Mouse (Mus musculus): ENCODE measurements at regions not wholly inside any gene's neighbourhood (a gene's known extent, or its start where the extent isn't known, plus 50 kb on each side); places are given as distances from the start of the nearest gene placed in this dataset.

DNA sequence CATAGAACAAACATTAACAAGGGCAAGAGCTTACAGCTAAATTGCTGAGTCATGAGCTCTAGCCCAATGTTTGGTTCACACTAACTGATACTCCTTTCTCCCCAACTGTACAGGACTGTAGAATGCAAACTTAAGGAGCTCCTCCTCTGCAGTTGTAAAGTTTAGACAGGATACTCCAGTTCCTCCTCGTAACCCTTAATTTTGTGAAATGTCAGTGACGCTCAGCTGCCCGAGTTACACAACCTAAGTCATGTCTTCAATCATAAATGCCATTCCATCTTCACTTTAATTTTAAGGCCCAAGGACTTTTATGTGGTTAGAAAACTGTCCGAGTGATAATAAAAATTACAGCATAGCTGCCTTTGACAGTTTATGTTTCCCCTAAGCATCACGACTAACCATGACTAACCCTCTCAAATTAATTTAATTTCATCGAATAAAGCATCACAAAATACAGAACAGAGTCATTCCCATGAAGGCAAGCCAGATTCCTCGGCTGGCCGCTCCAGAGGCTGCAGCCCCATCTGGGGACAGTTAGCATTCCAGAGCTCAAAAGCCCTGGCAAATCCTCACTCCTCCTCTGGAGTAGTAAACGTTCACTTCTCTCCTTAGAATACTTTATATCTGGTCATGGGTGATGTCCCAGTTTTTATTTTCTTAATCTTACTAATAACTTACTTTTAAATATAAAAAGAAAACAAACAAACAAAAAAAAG, 200.9 kb upstream of the Tll1 start:
- WGBS = 63% methylated on average over 9 of the region's 9 CpGs

DNA sequence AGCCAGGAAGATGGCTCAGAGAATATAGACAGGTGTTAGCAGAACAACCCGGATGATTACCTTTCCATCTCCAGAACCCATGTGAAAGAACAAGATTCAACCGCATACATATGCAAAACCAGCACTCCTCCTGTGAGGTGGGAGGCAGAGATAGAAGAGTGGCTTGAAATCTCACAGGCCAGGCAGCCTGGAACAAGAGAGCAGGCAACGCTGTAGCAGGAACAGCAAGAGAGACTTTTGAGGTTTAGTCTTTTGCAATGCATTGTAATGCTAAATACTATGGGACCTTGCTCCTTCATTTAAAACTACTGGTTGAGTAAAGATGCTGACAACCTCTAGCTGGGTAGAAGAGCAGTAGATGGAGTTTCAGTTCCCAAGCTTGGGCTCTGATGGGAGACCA, 193.5 kb upstream of the Tll1 start:
- no peaks in the 10 kb centered on the region for H3K36me3 ChIP-seq (ENCODE audit: insufficient read depth, low read length)
- no peak overlapping the region for H3K4me2 ChIP-seq (ENCODE audit: low read depth, low read length, poor library complexity, severe bottlenecking)
- H3K4me3 ChIP-seq (ENCODE audit: low read depth, low read length) = no peak overlapping the region
- no peak overlapping the region for H3K27ac ChIP-seq (ENCODE audit: low read depth, low read length)
- no peaks in the 10 kb centered on the region for H3K9me3 ChIP-seq (ENCODE audit: low read length)
- no peak overlapping the region for H3K9ac ChIP-seq (replicated peaks; ENCODE audit: low read length, poor library complexity, severe bottlenecking)
- WGBS = 52% methylated on average over 3 of the region's 3 CpGs
- H3K27me3 ChIP-seq (ENCODE audit: insufficient read depth, low read length) = no peaks in the 10 kb centered on the region
- DNase-seq (ENCODE audit: low spot score) (no peak), ATAC-seq (ENCODE audit: low FRiP score) (no peak)
- H3K4me1 ChIP-seq (ENCODE audit: insufficient read depth, low read length) = no peaks in the 10 kb centered on the region
- no peak for TF ChIP-seq CTCF (IDR thresholded peaks at IDR 0.05)

More for the DNA sequence above, 200.9 kb upstream of the Tll1 start:
- H3K9me3 ChIP-seq (ENCODE audit: low read length) = no peaks in the 10 kb centered on the region
- H3K36me3 ChIP-seq (ENCODE audit: insufficient read depth, low read length) = no peaks in the 10 kb centered on the region
- no peaks in the 10 kb centered on the region for H3K27me3 ChIP-seq (ENCODE audit: insufficient read depth, low read length)
- no peak overlapping the region for H3K4me3 ChIP-seq (ENCODE audit: low read depth, low read length)
- H3K9ac ChIP-seq (replicated peaks; ENCODE audit: low read length, poor library complexity, severe bottlenecking) = no peak overlapping the region
- no peak for TF ChIP-seq CTCF (IDR thresholded peaks at IDR 0.05)
- DNase-seq (ENCODE audit: low spot score) (no peak), ATAC-seq (ENCODE audit: low FRiP score) (no peak)
- no peak overlapping the region for H3K27ac ChIP-seq (ENCODE audit: low read depth, low read length)
- no peak overlapping the region for H3K4me2 ChIP-seq (ENCODE audit: low read depth, low read length, poor library complexity, severe bottlenecking)
- H3K4me1 ChIP-seq (ENCODE audit: insufficient read depth, low read length) = no peaks in the 10 kb centered on the region

DNA sequence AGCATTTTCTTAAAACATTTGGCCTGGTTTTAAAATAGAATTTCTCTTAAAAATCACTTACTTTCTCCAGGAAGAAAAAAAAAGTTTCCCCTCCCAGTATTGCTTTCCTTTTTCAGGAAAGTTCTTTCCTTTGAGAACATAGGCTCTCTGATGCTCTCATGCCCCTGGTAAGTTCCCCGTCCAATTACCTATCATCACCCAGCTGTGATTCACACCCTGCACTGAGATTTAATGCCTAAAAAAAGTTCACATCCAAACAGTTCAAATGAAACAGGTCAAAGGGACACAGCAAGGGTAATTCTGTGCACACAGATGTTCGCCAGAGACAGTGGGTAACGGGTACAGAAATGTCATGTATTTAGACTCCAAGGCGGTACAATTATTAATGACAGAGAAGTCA, 191.8 kb upstream of the Tll1 start:
- H3K4me1 ChIP-seq (ENCODE audit: insufficient read depth, low read length) = no peaks in the 10 kb centered on the region
- no peak overlapping the region for H3K4me3 ChIP-seq (ENCODE audit: low read depth, low read length)
- no peak for TF ChIP-seq CTCF (IDR thresholded peaks at IDR 0.05)
- 83% methylated on average over 4 of the region's 4 CpGs for WGBS
- DNase-seq (ENCODE audit: low spot score) (no peak), ATAC-seq (ENCODE audit: low FRiP score) (no peak)
- no peak overlapping the region for H3K27ac ChIP-seq (ENCODE audit: low read depth, low read length)
- H3K27me3 ChIP-seq (ENCODE audit: insufficient read depth, low read length) = no peaks in the 10 kb centered on the region
- H3K4me2 ChIP-seq (ENCODE audit: low read depth, low read length, poor library complexity, severe bottlenecking) = no peak overlapping the region
- no peaks in the 10 kb centered on the region for H3K9me3 ChIP-seq (ENCODE audit: low read length)
- H3K9ac ChIP-seq (replicated peaks; ENCODE audit: low read length, poor library complexity, severe bottlenecking) = no peak overlapping the region
- no peaks in the 10 kb centered on the region for H3K36me3 ChIP-seq (ENCODE audit: insufficient read depth, low read length)

DNA sequence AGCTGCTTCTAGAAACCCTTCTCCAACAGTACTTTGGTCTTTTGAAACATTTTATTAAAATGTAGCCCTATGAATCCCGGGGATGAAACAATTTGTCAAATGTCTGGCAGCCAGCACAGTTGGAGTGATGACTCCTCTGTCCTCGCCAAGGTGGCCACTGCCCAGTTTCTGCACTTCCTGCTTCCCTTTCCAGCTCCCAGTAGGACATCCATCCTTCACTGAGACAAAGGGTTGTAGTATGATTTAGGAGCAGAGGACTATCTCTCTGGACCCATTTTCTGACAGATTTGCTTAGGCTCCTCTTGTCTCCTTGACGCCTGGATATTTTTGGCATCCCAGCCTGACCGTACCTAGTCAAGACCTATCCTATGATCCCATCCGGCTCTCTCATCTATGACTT, 189.7 kb upstream of the Tll1 start:
- H3K27me3 ChIP-seq (ENCODE audit: insufficient read depth, low read length) = no peaks in the 10 kb centered on the region
- no peak overlapping the region for H3K4me3 ChIP-seq (ENCODE audit: low read depth, low read length)
- H3K4me2 ChIP-seq (ENCODE audit: low read depth, low read length, poor library complexity, severe bottlenecking) = no peak overlapping the region
- TF ChIP-seq CTCF (IDR thresholded peaks at IDR 0.05) = no peak
- DNase-seq (ENCODE audit: low spot score) (no peak), ATAC-seq (ENCODE audit: low FRiP score) (no peak)
- H3K9ac ChIP-seq (replicated peaks; ENCODE audit: low read length, poor library complexity, severe bottlenecking) = no peak overlapping the region
- no peaks in the 10 kb centered on the region for H3K9me3 ChIP-seq (ENCODE audit: low read length)
- H3K36me3 ChIP-seq (ENCODE audit: insufficient read depth, low read length) = no peaks in the 10 kb centered on the region
- 88% methylated on average over 5 of the region's 5 CpGs for WGBS
- H3K27ac ChIP-seq (ENCODE audit: low read depth, low read length) = no peak overlapping the region
- no peaks in the 10 kb centered on the region for H3K4me1 ChIP-seq (ENCODE audit: insufficient read depth, low read length)

DNA sequence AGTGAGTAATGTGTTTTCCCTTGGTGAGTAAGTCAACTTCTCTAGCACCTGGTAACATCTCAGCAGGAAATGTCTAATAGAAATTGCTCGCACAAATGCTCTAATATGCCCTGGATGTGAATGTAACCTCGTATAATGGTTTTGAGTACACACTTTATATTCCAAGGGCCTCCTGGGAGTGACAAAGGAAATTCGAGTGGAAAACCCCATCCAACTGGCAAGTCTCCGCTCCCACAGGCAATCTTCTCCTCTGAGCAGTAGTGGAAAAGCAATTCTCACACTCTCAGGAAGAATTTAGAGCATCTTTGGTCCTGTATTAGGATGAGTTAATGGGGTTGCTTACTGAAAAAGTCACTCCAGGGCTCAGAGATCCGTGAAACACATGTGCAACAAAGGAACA, 183.4 kb upstream of the Tll1 start:
- Histone ChIP-seq H3K4me2 (ENCODE audit: low read depth, low read length, poor library complexity, severe bottlenecking) (no peak overlapping the region), H3K27ac (ENCODE audit: low read depth, low read length) (no peak overlapping the region), H3K4me1 (ENCODE audit: insufficient read depth, low read length) (no peaks in the 10 kb centered on the region), H3K27me3 (ENCODE audit: insufficient read depth, low read length) (no peaks in the 10 kb centered on the region), H3K4me3 (ENCODE audit: low read depth, low read length) (no peak overlapping the region), H3K36me3 (ENCODE audit: insufficient read depth, low read length) (no peaks in the 10 kb centered on the region), H3K9ac (replicated peaks; ENCODE audit: low read length, poor library complexity, severe bottlenecking) (no peak overlapping the region), H3K9me3 (ENCODE audit: low read length) (no peaks in the 10 kb centered on the region)
- DNase-seq (ENCODE audit: low spot score) (peak; percentile 10), ATAC-seq (ENCODE audit: low FRiP score) (no peak)
- WGBS = 62% methylated on average over 5 of the region's 5 CpGs
- TF ChIP-seq CTCF (IDR thresholded peaks at IDR 0.05) = no peak

DNA sequence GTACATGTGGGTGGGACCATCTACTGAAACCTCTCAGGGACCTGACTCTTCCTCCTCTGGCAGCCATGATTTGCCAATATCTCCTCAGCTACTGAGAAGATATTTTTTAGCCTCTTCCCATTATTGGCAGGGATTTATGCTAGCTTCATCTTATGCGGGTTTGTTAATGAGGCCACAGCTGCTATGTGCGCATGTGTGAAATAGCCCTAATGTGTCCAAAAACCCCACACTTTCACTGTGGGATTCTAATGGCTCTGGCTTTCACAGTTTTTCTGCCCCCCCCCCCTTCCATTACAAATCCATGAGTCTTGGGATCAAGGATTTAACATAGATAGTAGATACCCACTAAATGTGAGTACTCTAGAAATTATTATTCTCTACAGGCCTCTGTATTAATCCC, 182.2 kb upstream of the Tll1 start:
- Histone ChIP-seq H3K4me1 (ENCODE audit: insufficient read depth, low read length) (no peaks in the 10 kb centered on the region), H3K36me3 (ENCODE audit: insufficient read depth, low read length) (no peaks in the 10 kb centered on the region), H3K4me2 (ENCODE audit: low read depth, low read length, poor library complexity, severe bottlenecking) (no peak overlapping the region), H3K27ac (ENCODE audit: low read depth, low read length) (no peak overlapping the region), H3K9ac (replicated peaks; ENCODE audit: low read length, poor library complexity, severe bottlenecking) (no peak overlapping the region), H3K4me3 (ENCODE audit: low read depth, low read length) (no peak overlapping the region), H3K27me3 (ENCODE audit: insufficient read depth, low read length) (no peaks in the 10 kb centered on the region), H3K9me3 (ENCODE audit: low read length) (no peaks in the 10 kb centered on the region)
- WGBS = 90% methylated on average over 2 of the region's 2 CpGs
- DNase-seq (ENCODE audit: low spot score) (no peak), ATAC-seq (ENCODE audit: low FRiP score) (no peak)
- no peak for TF ChIP-seq CTCF (IDR thresholded peaks at IDR 0.05)

All from midbrain, postnatal 0 days (tissue).